In genomic region chr13:52154844-52155587, GRCm38 (mm10) we compare ENCODE assay signal across 9 mouse cellular contexts.
DNase-seq lines count a peak whose midpoint lies in the region; ATAC-seq and TF ChIP-seq lines count a peak whose summit lies in the region.
"Had no signal": no experiment of that assay in that cellular context is flagged by ENCODE, and none has a peak within 500 bp of the region (broad histone marks: within the 10 kb centered on the region; RNA-seq: fewer than 3 reads in every experiment).

No protein-coding gene starts in this region.

- ATAC-seq in forebrain, postnatal 0 days = peak; percentile 94

- 21% methylated on average over 14 of the region's 14 CpGs for WGBS in forebrain, postnatal 0 days
- WGBS in olfactory bulb, adult 2 months = 13% methylated on average over 14 of the region's 14 CpGs

- H3K9me3 ChIP-seq in forebrain, postnatal 0 days (ENCODE audit: low read length) = no peaks in the 10 kb centered on the region
- H3K9me3 ChIP-seq: midbrain, embryonic 12.5 days had no signal

- TF ChIP-seq POLR2A in olfactory bulb, adult 2 months (IDR thresholded peaks at IDR 0.05; ENCODE audit: insufficient read depth, low read depth, low read length) = no peak

- peak; percentile 24 for DNase-seq in adrenal gland, postnatal 10 days
- no peak for DNase-seq in adrenal gland, adult 18-20 months (ENCODE audit: low spot score in 2 of 2)
- DNase-seq in 3134 (ENCODE audit: extremely low read depth, insufficient read length, low spot score) = peak; percentile 21
- peak; percentile 83 for DNase-seq in forebrain, postnatal 0 days
- peak; percentile 26 for DNase-seq in kidney, adult 9 months
- peak; percentile 19 to 33 for DNase-seq in left cerebral cortex, postnatal 36 days (ENCODE audit: low spot score in 2 of 2)
- no peak for DNase-seq in ovary, postnatal 10 days (ENCODE audit: low spot score)

- no peaks in the 10 kb centered on the region for H3K36me3 ChIP-seq in forebrain, postnatal 0 days (ENCODE audit: insufficient read depth)
- H3K36me3 ChIP-seq: midbrain, embryonic 12.5 days had no signal

- intact Hi-C loops in left cerebral cortex, postnatal 36 days (cut with DNase I) = no loop called here

- peak; percentile 45; the same call in 1 of the 2 replicates for TF ChIP-seq CTCF in forebrain, postnatal 0 days (IDR thresholded peaks at IDR 0.05; ENCODE audit: low read depth)
- TF ChIP-seq CTCF in olfactory bulb, adult 2 months (IDR thresholded peaks at IDR 0.05; ENCODE audit: insufficient read depth, low read depth, low read length) = no peak

- H3K4me1 ChIP-seq in forebrain, postnatal 0 days (ENCODE audit: insufficient read depth) = peaks cover 23% of the 10 kb centered on the region
- peaks cover 10% of the 10 kb centered on the region for H3K4me1 ChIP-seq in olfactory bulb, adult 2 months (ENCODE audit: control insufficient read depth, insufficient read depth, low read length)

- H3K9ac ChIP-seq in forebrain, postnatal 0 days = no peak overlapping the region
- H3K9ac ChIP-seq: midbrain, embryonic 12.5 days had no signal

- peak overlapping the region; percentile 39 for H3K4me2 ChIP-seq in forebrain, postnatal 0 days (ENCODE audit: low read depth)
- H3K4me2 ChIP-seq: midbrain, embryonic 12.5 days had no signal

- H3K4me3 ChIP-seq in forebrain, postnatal 0 days (ENCODE audit: low read depth, low read length) = no peak overlapping the region
- no peak overlapping the region for H3K4me3 ChIP-seq in olfactory bulb, adult 2 months (ENCODE audit: insufficient read depth, low read depth, low read length)
- H3K4me3 ChIP-seq: midbrain, embryonic 12.5 days had no signal

- H3K27ac ChIP-seq in forebrain, postnatal 0 days (ENCODE audit: low read depth, low read length) = peak overlapping the region; percentile 70
- H3K27ac ChIP-seq in olfactory bulb, adult 2 months (ENCODE audit: insufficient read depth, low read depth, low read length) = peak overlapping the region; percentile 34; the same call in 1 of the 2 replicates
- H3K27ac ChIP-seq: midbrain, embryonic 12.5 days had no signal

- H3K27me3 ChIP-seq in forebrain, postnatal 0 days (ENCODE audit: insufficient read depth, low read length) = no peaks in the 10 kb centered on the region

Comparison
In these comparisons a context has a peak if more than half of its experiments do, and no peak if none do; other contexts are left out.
1. DNase-seq: peak in adrenal gland, postnatal 10 days (single experiment), 3134 (single experiment), forebrain, postnatal 0 days (single experiment), kidney, adult 9 months (single experiment) and left cerebral cortex, postnatal 36 days (2 of 2); none in adrenal gland, adult 18-20 months (0 of 2) and ovary, postnatal 10 days (single experiment).